Mouse (Mus musculus) right cerebral cortex, adult 2 months (tissue): Measurements from ENCODE around the gene Plcl2.

Experiments used
- DNase-seq, 2 experiments: peaks; one replicate each; pipeline ENCODE4 v3.0.0; 2021 to 2022; ENCODE audit warnings: low spot score in 2 of 2

Plcl2 gene

DNA sequence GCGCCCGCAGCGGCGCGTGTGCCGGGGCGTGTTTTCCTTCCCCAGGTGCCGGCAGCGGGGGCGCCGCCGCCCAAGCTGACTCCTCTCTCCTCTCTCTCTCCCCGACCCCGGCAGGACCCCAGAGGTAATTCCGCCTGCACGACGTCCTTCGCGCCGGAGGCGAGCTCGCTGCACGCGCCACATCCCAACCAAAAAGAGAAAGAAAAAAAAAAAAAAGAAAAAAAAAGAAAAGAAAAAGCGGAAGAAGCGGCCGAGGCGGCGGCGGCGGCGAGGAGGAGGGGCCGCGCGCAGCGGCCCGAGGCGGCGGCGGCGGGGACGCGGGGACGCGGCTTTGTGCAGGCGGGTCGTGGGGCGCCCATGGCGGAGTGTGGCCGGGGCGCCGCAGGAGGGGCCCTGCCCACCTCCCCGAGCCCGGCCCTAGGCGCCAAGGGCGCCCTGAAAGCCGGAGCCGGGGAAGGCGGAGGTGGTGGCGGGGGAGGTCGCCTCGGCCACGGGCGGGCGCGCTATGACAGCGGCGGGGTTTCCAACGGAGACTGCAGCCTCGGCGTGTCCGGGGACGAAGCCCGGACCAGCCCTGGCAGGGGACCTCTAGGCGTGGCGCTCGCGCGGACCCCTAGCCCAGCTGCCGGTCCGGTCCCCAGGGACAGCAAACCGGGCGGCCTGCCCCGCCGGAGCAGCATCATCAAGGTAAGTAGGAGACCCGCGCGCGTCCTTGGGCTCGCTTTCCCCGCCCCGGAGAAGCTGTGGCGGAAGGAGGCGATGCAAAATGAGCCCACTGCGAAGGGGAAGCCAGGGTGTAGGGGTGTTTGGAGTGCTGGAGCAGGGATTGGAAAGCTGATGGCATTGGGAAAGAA lies at the start of gene Plcl2:
Gene Plcl2 (plus strand): TSS at position 153 of the 854 bp plus-strand sequence.
- peak; percentile 63 to 67 for DNase-seq

DNA sequence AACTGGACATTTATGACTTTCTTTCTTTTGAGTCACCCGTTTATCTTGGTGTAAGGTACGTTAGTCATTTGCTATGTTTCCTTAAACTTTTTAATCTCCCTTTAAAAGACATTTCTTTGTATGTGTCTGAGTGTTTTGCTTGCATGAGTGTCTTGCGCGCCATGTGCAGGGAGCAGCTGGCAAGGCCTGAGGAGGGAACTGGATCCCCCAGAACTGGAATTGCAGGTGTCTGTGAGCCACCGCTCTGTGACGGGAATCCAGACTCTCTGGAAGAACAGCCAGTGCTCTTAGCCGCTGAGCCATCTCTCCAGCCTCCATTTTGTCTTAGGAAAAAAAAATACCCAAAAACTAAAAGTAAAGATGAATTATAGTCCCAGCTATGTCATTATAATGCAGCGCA lies 48.9 kb upstream of the Plcl2 start:
- DNase-seq, result no peak

DNA sequence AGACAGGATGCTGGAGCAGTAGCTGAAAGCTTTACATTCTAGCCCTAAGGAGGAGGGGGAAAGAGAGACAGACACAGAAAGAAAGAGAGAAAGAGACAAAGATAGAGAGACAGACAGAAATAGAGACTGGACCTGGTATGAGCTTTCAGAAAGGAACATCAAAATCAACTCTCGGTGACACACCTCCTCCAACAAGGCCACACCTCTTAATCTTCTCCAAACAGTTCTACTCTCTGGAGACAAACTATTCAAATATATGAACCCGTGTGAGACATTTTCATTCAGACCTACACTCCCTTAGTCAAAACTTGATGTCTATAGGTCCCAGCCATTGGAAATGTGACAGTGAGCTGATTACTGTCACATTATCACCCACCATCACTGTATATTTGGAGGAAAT lies 41.8 kb upstream of the Plcl2 start:
- no peak for DNase-seq

DNA sequence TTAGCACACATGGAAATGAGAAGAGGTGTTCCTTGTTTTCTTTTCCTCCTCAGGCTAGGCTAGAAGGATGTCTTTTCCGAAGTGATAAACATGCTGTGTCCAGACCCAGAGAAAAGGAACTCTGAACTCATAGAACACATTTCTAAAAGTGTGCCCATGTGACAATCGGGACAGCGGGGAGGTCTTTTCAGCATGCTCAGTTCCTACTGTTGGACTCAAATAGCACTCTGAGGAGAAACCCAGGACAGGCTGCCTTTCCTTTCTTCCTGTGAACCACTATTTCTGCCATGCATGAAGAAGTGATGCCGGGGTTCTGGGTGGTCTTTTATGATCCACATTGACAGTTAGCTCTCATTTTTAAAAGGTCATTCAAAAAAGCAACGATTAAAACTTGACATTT lies 40.1 kb upstream of the Plcl2 start:
- DNase-seq, result no peak

DNA sequence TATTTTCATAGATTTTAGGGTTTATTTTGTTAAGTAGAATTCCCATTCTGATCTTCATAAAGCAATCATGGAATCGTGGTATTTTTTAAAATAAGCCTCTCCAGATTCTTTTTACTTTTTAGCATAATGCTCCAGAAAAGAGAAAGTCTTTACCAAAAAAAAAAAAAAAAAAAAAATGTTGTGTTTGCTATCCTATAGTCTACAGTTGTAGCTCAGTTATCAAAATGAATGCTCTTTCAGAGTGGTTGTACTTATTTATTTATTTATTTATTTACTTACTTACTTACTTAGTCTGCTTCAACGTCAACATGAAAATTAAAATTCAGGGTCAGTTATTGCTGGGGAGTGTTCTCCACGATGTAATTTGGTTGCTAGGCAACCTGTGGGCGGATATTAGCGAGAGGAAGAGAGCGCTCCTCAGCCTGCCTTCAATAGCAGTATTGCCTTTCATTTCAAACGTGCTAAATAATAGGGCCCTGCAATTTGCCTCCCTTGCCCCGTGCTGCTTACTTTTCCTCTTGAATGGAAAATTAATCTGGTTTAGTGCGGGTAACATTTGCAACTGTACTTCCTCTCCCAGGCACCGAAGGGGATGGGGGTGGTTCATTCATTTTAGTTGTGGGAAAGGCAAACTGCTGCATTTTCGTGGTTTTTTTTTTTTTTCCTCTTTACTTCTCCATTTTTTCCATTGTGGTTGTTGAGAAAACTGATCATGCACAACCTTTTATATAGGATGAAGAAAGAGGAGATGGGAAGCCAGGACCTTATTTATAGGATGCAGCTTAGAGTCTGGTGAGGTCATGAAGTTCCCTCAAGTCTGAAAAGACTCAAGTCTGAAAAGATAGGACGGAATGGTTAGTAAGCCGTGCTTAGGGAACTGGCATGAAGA lies 39.4 kb upstream of the Plcl2 start:
- peak; percentile 43 to 65 for DNase-seq

DNA sequence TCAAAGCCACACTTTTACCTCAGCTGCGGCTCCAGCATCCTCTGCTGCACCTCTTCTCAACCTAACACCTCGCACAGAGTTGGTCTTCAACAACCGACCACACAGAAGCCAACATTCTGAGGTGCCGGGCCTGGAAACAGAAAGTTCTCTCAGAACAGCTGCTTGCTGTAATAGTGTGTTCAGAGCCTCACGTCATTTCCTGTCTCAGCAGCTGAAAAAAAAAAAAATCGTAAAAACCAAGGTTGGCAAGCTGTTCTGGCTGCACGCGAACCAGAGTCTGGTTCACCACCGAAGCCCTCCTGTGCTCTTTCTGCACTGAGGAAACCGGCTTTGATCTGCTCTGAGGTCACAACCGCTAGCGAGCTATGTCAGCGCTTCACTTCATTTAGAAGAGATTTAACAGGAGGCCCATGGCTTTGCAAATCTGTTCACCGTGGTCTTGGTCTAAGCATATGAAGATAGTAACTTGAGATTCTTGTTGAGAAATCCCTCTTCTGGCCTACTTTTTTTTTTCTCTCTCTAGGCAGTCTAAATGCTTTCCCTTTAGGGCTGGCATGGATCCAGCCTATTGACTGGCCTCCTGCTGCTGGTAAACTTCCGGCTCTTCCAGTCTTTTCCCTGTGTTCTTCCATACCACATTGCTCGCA lies 38.6 kb upstream of the Plcl2 start:
- peak; percentile 33 to 51 for DNase-seq

DNA sequence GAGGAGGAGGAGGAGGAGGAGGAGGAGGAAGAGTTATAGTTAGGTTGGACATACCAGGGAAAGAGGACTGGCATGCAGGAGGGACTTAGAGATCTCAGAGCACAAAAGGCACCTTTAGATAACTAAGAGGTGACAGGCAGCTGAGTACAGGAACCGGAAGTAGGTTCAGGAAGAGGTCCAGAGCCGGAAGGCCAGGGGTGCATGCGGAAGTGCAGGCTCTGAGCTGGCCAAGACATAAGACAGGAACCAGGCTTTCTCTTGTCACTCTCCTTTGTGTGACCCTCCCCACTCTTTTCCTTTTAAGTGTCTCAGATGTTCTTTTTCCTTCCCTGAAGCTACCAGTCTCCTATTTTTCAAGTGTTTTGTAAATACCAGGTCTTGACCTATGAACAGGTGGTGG lies 38.0 kb upstream of the Plcl2 start:
- no peak for DNase-seq

DNA sequence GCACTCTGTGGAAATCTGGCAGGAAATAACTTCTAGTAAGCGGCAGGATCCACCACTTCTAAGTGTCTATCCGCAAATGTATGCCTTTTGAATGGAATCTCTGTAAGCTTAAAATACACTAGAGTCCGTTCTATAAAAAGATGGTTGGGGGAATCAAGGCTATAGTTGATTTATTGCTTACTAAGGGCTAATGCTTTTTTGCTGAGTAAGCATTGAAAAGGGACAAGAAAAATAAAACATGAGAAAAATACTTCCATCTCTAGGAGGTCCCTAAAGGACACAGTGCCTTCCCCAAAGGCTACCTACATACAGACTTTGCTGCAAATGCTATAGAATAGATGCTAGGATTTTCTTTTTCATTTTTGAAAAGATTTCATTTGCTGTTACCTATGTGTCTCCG lies 31.9 kb upstream of the Plcl2 start:
- no peak for DNase-seq

DNA sequence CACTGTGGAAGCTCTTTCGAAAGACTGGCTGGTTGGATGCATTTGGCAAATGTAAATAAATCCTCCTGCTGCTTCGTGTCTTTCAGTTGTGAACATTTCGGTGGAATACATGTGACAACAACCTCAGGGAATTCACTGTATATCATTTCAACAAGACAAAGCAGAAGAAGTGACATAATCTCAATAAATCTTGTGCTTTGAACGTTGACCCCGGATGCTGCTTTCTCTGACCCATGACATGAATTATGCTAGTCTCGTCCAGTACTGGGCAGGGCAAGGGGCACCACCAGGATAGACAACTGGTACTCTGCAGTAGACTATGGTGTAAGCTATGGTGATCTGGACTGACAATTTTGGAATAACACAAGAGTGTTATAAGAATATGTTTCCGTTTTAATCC lies 28.3 kb upstream of the Plcl2 start:
- DNase-seq, result no peak

DNA sequence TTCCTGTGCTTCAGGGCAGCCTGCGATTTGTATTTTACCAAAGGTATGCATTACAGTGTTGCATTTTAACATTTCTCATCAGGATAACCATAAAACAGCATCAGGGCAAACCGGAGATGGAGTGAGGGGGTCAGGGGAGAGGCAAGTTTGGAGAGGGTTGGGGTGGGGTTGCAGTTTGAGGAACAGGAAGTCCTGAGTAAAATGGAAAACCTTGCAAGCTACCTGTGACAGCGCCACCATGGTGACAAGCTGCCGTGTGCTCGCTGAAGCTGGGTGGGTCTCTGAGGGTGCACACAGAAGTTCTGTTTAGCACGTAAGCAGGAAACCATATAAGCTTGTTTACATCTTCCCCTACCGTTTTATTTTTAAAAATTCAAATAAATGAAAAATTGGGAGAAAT lies 25.5 kb upstream of the Plcl2 start:
- no peak for DNase-seq

DNA sequence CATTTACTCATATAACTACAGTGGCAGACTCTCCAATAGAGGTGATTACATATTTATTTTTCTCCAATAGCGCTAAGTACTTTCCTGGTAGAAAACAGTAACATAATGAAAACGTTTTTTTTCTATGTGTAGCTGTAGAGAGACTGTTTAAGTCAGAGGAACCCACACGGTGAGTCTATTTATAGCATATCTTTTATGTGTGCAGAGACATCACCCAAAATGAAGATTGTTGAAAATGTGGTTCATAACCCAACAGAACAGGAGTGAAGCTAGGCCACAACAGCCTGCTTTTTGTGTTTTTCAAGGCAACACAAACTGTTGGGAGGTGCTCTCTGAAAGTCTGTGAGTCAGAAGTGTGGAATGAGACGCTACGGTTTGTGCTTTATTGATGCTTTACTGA lies 24.2 kb upstream of the Plcl2 start:
- DNase-seq, result no peak

DNA sequence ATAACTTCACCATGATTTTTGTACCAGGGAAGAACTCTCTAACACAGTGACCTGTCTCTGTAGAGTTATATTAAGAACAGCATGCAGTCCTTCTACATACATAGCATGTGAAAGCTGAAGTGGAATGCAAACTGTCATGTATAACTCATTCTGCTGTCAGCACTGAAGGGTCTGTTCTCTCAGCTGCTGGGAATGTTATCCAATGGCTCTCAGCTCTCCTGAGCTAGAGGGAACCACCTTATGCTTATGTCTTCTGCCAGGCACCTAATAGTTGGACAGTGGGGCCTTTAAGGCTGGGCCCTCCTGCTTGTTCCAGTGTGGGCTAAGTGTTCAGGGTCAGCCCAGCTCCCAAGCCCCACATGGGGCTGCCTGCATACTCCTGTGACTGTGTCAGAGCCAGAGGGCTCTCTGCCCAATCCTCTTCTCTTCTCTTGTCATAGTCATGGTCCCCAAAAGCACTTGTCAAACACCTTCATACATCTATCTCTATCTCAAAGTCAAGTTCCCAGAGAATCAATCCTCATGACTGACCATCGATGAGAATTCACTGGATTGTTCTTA lies 22.1 kb upstream of the Plcl2 start:
- no peak for DNase-seq

DNA sequence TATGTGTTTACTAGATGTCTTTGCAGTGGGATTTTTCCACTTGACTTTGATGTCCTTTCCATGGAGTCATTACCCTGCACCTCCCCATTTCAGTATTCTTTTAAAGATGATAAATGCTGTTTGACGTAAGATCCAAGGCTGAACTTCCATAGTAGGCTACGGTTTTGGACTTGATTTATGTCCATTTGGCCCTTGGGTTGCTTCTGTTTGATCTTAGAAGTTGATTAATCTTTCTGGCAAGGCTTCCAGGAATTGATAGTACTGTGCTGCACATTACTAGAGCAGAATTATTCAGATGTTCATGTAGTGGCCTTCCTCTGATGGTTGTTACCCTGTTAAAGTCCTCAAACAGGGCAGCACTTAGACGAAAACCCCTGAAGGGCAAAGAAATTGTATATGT lies 21.5 kb upstream of the Plcl2 start:
- no peak for DNase-seq

DNA sequence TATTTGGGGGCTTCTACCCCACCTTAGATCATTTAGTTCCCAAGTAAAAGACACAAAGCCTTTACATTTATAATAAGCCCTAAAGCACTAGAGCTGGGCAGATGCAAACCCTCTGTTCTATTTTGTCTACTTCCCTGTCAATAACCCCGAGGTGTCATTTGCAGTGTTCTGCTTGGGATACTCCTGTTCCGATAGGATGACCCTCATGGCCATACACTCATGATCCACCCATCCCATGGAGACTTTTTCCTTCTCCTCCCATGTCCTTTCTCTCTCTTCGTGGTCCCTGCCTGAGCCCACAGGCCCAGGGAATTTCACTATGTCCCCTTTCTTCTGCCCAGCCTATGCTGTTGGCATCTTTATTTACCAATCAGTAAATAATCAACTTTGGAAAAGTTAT lies 20.8 kb upstream of the Plcl2 start:
- DNase-seq, result no peak

DNA sequence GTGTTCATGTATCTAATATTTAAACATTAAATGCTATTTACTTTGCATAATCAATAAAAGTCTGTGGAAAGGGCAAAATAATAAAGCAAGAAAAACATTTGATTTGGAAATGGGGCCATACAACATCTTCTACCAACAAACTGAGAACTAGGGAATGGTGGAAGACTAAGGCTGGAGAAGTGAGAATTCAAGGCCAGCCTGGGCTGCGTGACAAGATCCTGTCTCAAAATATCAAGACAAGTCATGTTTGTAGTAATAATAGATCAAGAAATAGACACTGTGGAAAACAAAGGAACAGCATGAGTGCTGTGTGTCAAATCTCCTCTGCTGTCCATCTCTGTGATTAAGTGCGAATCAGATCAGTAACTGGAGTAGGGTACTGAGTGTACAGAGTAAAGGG lies 20.3 kb upstream of the Plcl2 start:
- no peak for DNase-seq

DNA sequence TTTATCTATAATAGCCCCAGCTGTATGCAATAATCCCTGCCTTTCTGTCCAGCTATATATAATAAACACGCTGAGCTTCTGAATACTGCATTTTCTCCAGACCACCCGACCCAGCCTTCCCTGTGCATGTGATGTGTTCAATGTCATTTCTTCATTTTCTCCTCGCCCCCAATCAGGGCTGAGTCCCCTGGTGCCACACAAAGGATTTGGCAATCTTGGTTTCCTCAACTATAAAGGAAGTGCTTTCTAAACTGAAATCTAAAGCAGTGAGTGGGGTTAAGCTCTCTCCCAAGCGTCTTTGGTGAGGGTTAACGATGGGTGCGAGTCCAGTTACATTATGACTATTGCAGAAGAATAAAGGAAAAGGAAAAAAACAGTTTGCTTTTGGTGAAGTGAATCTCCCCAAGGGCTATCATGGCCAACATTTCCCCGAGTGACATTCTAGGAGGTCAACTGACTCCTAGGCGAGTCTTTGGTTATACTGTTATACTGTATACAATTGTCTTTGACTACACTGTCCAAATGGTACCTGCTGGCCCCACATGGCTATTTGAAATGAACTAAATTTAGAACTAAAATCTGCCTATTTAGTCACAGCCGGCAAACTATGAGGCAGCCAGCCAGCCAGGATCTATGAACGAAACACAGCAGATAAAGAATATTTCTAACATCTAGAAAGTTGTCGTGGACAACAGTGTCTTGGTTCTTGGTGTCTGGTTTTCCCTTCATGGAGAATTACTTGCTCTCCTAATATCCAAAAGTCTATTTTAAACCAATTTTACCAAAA lies 18.4 kb upstream of the Plcl2 start:
- DNase-seq, result no peak

DNA sequence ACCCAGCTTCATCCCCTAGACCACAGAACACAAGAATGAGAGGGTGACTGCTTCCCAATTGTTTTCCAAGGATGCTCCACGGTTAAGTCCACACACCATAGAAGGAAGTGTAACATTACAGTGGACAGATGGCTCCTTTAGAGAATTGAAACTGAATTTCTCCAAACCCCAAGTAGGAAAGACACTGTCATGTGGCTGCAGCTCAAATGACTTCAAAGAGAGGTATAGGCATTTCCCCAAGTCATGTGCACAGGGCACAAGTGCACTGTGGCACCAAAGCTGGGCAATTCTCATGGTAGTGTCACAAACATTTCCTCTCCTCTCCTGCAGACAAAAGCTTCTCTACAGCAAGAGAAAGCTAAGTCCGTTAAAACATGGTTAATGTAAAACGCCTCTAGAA lies 17.7 kb upstream of the Plcl2 start:
- no peak for DNase-seq

DNA sequence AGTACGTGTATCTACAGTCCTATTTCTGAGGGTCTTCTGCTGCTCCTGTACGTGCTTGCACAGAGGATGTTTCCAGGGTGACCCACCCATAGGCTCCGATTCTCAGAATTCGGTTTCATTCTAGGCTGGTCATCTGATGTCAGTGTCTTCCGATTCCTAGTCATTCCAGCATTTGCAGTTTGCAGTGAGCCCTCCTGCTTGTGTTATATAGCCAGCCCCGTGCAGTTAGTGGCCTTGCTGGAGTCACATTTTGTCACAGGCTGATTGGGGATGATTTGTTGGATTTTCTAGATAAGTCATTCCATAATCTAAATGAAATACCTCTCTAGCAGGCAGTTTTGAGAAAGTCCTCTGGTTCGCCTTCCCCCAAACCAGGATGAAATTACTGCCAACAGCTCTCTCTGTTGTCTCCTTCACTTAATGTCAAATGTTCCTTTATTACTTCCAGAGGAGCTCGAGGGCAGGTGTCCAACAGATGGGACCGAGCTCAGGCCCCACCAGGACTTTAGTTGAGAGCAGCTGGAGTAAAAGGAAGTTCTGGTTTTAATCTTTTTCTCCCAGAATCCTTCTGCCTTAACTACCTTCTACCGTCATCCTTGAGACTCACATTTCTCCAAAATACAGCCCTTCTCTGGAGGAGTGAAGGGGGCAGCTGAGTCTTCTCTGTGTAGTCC lies 13.8 kb upstream of the Plcl2 start:
- no peak for DNase-seq

DNA sequence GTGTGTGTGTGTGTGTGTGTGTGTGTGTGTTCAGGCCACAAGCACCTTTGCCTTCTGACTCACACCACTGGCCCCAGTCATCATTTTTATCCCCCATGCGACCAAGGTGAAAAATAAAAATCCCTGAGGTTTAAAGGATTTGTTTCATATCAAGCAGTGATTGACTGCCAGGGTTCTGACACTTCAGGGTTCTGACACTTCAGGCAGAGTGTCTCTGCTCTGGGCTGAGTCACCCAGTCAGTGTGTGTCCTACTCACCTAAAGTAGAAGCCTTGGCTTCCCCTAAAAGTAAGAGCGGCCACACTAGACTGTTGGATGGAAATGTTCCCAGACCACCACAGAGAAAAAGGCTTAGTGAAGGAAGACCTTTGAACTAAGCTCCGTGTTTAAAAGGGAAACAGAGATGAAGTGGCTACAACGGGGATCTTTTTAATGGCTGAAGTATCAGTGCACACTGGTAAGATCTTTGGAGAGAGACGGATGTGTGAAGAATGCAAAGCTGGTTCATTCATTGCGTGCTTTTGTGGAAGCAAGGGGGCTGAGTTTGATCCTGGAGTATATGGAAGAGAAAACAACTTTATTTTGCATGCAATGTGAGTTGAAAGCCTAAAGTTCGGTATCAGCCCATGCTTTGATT lies 11.0 kb upstream of the Plcl2 start:
- no peak for DNase-seq

DNA sequence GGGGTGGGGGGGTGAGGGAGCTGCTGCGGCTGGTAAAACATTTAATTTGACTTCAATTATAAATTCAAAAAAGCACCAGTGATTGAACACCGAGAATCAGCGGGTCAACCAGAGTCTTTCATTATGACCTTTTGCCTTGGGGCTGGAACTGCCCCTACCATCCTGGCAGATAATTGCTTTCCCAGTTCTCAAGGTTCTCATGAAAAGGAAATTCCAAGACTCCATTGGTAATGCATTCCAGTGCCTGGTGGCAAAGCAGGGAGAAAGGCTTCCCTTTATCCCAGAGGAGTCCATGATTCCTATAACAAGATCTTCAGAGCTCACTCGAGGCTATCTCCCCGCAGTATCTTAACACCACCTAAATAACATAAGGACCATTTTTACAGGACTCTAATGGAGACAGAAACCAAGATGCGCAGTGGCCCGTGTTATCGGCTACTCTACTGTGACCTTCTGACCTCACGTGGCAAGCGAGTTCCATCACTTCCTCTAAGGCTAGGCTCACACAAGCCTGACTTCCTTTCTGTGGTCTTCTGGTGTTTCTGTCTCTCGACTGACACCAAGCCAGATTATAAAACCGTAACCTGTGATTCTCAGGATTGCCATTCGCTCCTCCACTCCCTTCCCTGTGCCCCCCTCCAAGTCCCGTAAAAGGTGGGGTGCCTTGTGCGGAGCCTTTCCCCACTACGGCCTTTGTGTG lies 10.0 kb upstream of the Plcl2 start:
- DNase-seq, result no peak
